Mouse (Mus musculus): ENCODE results near the gene Sorbs2. TPM values are rescaled to one million over a fixed set of nuclear protein-coding genes. Genes with fewer than 3 reads are reported as not detected.
"Not testable (repeated sequence)": the region's sequence is repeated elsewhere in the genome, so short reads cannot be mapped to it uniquely, and the experiment has no call there.

The Sorbs2 gene
- polyA plus RNA-seq, 1 experiment from 2014 or later, result 113 TPM

DNA sequence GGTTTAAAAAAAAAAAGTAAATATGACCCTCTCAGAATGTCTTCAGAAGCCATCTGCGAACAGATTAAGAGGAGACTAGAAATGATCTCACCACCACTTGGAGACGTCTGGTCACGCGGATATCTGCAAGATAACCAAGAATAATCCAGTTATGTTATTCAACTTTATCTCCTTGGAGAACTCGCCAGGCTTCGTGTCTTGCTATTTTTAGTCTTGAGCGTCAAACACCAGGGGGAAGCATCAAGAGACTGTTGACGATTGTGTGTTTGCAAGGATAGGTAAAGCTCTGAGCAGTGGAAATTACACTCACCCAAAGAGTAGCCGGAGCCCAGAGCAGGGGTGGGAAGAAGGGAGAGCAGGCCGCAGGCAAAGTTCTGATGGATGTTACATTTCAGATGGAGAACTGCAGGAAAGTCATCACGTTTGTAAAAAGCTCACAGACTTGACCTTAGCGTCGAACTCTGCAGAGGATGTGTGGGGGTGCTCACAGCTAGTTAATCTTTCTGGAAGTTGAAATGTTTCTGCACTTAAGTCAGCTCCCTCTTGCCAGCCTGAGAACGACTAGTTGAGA is 337.4 kb downstream of the Sorbs2 start:
- Histone ChIP-seq H3K9ac (no peak overlapping the region), H3K4me1 (peaks cover 15% of the 10 kb centered on the region), H3K27me3 (no peaks in the 10 kb centered on the region), H3K9me3 (no peaks in the 10 kb centered on the region), H3K36me3 (replicated peaks) (no peaks in the 10 kb centered on the region), H3K27ac (no peak overlapping the region), H3K4me2 (no peak overlapping the region), H3K4me3 (replicated peaks) (no peak overlapping the region)
- 86% methylated on average over 14 of the region's 14 CpGs for WGBS
- ATAC-seq (ENCODE audit: low FRiP score), result no peak

DNA sequence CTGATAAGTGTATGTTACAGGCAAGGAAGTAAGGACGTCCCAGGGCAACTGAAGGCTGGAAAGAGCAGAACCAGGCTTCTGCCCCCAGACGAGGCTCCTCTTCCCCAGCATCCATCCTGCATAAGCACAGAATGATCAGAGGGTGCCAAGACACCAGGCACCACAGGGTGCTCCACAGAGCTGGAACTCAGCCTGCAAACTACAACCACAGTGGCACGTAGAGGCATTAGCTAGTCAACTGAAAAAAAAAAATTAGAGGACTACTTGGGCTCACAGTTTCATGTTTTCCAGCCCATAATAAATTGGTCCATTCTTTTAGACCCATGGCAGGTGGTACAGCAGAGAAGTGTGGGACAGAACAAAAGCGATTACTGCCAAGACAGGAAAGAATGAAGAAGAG is 338.3 kb downstream of the Sorbs2 start:
- Histone ChIP-seq H3K4me3 (replicated peaks) (no peak overlapping the region), H3K36me3 (replicated peaks) (no peaks in the 10 kb centered on the region), H3K9ac (no peak overlapping the region), H3K27ac (no peak overlapping the region), H3K27me3 (no peaks in the 10 kb centered on the region), H3K4me1 (peaks cover 15% of the 10 kb centered on the region), H3K4me2 (no peak overlapping the region), H3K9me3 (no peaks in the 10 kb centered on the region)
- 80% methylated on average over 4 of the region's 4 CpGs for WGBS
- no peak for ATAC-seq (ENCODE audit: low FRiP score)

DNA sequence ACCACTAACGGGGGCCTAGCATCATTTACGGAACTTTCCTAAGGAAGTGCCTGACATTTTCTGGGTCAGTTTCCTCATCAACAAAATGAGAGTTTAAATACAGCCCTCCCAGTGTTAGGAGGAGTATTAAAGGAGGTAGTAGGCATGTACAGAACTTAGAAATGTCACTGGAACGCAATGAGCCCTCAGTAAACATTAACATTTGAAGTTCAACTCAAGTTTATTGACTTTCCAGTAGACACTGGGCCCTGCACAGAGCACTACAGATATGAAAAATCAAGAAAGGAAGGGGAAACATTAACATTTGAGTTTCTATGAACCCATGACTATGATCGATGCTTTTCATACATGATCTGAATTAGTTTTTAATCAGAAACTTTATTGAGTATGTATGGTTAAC is 347.5 kb downstream of the Sorbs2 start:
- Histone ChIP-seq H3K9me3 (no peaks in the 10 kb centered on the region), H3K9ac (no peak overlapping the region), H3K4me3 (replicated peaks) (no peak overlapping the region), H3K4me1 (peaks cover 9% of the 10 kb centered on the region), H3K27me3 (no peaks in the 10 kb centered on the region), H3K36me3 (replicated peaks) (no peaks in the 10 kb centered on the region), H3K4me2 (no peak overlapping the region), H3K27ac (no peak overlapping the region)
- WGBS, result 90% methylated on average over 4 of the region's 4 CpGs
- no peak for ATAC-seq (ENCODE audit: low FRiP score)

DNA sequence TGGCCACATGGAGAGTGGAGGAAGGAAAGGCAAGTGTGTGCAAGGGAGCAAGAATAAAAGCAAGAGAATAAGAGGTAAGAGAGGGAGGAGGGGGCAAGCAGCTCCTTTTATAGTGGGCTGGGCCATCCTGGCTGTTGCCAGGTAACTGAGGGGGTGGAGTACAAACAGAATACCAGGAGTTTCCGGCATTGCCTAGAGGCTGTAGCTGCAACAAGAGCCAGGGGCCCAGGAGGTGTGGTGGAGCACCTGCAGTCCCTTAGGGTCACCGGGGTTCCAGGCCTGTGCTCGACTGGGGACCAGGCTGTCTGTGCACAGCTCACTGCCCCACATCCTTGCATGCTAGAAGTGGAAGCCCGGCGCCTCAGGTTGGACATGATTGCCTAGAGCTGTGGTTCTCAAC is 350.1 kb downstream of the Sorbs2 start:
- H3K4me2 ChIP-seq, result no peak overlapping the region
- no peak for ATAC-seq (ENCODE audit: low FRiP score)
- H3K4me1 ChIP-seq, result peaks cover 9% of the 10 kb centered on the region
- 37% methylated on average over 5 of the region's 5 CpGs for WGBS
- H3K27ac ChIP-seq, result no peak overlapping the region
- no peaks in the 10 kb centered on the region for H3K9me3 ChIP-seq
- no peaks in the 10 kb centered on the region for H3K27me3 ChIP-seq
- no peak overlapping the region for H3K9ac ChIP-seq
- no peak overlapping the region for H3K4me3 ChIP-seq (replicated peaks)
- no peaks in the 10 kb centered on the region for H3K36me3 ChIP-seq (replicated peaks)

DNA sequence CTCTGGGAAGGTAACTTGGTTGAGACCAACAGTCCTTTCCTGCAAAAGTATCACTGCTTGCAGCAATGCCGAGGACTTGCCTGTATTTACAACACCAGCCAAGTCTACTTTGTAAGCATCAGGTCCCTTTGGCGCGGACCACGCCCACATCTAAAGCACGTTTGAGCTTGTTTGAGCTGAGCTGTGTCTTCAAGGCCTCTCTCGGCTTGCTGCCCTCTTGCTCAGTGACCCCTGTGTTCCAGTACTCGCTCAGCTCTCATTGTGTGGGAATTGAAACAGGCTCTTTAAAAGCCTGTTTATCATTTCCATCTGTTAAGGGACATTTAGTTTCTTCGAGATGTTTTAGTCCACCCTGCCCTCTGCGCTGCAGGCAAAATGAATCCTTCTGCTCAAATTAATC is 350.8 kb downstream of the Sorbs2 start:
- no peak for ATAC-seq (ENCODE audit: low FRiP score)
- no peaks in the 10 kb centered on the region for H3K36me3 ChIP-seq (replicated peaks)
- H3K4me2 ChIP-seq, result no peak overlapping the region
- 45% methylated on average over 9 of the region's 9 CpGs for WGBS
- H3K4me1 ChIP-seq, result peaks cover 9% of the 10 kb centered on the region
- no peak overlapping the region for H3K9ac ChIP-seq
- H3K4me3 ChIP-seq (replicated peaks), result no peak overlapping the region
- H3K27me3 ChIP-seq, result no peaks in the 10 kb centered on the region
- no peak overlapping the region for H3K27ac ChIP-seq
- H3K9me3 ChIP-seq, result no peaks in the 10 kb centered on the region

DNA sequence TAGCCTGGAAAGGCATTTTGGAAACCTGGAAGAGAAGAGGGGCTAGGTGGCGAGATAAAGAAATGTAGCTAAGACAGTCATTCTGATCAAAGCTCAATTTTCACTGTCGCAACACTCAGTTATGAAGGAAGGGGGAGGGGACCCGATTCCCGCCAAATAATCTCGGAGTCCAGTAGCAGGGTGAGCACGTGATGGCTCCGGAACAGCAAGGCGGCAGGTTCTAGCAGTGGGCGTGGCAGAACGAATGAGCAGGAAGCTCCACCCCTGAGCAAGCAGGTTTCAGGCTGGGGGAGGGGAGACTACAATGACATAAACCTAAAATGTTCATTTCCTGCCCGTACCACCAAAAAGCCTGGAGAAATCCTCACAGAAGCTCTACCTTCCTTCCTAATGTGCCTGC is 364.0 kb downstream of the Sorbs2 start:
- not testable (repeated sequence) for H3K9me3 ChIP-seq; ATAC-seq (ENCODE audit: low FRiP score); H3K27me3 ChIP-seq; H3K27ac ChIP-seq; H3K4me3 ChIP-seq (replicated peaks); H3K36me3 ChIP-seq (replicated peaks); H3K9ac ChIP-seq; H3K4me2 ChIP-seq
- 88% methylated on average over 11 of the region's 11 CpGs for WGBS
- peaks cover 16% of the 10 kb centered on the region for H3K4me1 ChIP-seq

DNA sequence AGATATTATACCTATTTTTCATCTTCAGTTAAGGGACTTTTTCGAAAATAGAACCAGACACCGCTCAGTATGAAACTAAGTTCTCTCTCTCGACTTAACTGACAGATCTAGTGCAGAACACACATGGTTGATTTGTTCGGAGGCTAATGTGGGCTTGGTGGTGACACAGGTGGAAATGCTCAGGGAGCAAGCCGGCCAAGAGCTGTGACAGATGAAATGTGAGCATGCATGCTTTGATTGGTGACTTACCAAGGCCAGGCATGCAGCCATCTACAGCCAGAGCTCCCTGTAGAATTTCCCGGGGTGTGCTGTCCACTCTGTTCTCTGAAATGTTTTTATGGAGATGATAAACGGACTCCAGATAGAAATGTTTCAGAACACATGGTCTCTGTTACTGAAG is 364.5 kb downstream of the Sorbs2 start:
- H3K27me3 ChIP-seq, result no peaks in the 10 kb centered on the region
- WGBS, result 89% methylated on average over 7 of the region's 7 CpGs
- no peaks in the 10 kb centered on the region for H3K36me3 ChIP-seq (replicated peaks)
- no peaks in the 10 kb centered on the region for H3K9me3 ChIP-seq
- no peak overlapping the region for H3K9ac ChIP-seq
- no peak overlapping the region for H3K4me2 ChIP-seq
- no peak overlapping the region for H3K4me3 ChIP-seq (replicated peaks)
- peaks cover 18% of the 10 kb centered on the region for H3K4me1 ChIP-seq
- no peak for ATAC-seq (ENCODE audit: low FRiP score)
- H3K27ac ChIP-seq, result no peak overlapping the region

DNA sequence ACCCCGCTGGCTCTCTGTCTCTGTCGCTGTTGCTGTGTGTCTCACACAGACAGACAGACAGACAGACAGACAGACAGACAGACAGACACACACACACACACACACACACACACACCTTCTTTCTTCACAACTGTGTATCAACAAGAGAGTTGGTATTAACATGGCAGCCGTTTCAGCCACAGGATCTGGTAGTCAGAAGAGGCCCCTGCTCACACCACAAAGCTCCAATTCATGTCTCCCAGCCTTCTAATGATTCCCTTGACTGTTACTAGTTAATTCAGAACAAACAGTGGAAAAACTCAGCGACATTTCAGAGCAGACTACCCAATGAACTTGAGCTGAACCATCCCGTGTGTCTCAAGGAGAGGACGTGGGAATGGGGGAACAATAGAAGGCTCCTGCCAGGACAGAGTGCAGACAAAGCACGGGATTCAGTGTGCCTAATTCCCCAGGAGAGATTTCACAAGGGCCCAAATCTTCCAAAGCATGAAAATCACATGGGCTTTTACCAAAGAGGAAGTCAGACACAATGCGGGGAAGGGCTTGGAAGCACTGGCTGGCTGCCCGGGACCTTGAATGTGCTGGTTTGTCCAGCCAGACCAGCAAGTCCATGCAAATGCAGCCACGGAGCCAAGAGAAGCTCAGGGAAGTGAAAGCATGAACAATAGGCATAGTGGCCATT is 367.5 kb downstream of the Sorbs2 start:
- 20% methylated on average over 10 of the region's 10 CpGs for WGBS
- H3K9me3 ChIP-seq, result 0 out of 2 replicates have a peak, but pooled peaks cover 3% of the 10 kb centered on the region
- H3K27ac ChIP-seq, result peak overlapping the region; percentile 87
- H3K4me2 ChIP-seq, result peak overlapping the region; percentile 32
- H3K36me3 ChIP-seq (replicated peaks), result no peaks in the 10 kb centered on the region
- H3K4me3 ChIP-seq (replicated peaks), result no peak overlapping the region
- ATAC-seq (ENCODE audit: low FRiP score), result peak; percentile 88
- no peak overlapping the region for H3K9ac ChIP-seq
- H3K27me3 ChIP-seq, result no peaks in the 10 kb centered on the region
- H3K4me1 ChIP-seq, result peaks cover 18% of the 10 kb centered on the region

DNA sequence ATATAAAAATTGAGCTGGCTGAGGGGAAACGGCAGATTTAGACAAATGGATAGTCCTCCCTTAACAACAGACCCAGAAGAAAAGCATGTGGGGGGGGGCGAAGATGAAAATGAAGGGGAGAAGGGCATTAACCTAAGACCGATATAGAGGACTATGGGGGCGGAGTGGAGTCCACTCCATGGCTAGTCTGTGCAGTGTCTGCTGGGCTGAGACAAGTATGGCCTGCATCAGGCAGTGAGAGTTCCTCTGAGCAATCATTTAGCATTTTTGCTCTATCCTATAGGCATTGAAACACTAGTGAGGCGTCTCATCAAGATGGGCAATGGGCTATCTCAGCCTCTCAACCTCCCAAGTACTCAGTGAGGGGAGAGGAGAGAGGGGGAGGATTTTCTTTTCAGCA is 368.8 kb downstream of the Sorbs2 start:
- H3K4me2 ChIP-seq, result no peak overlapping the region
- peaks cover 18% of the 10 kb centered on the region for H3K4me1 ChIP-seq
- no peaks in the 10 kb centered on the region for H3K36me3 ChIP-seq (replicated peaks)
- H3K27me3 ChIP-seq, result no peaks in the 10 kb centered on the region
- 0 out of 2 replicates have a peak overlapping the region, but pooled peaks have one; percentile 5 for H3K27ac ChIP-seq
- H3K4me3 ChIP-seq (replicated peaks), result no peak overlapping the region
- 0 out of 2 replicates have a peak, but pooled peaks cover 5% of the 10 kb centered on the region for H3K9me3 ChIP-seq
- ATAC-seq (ENCODE audit: low FRiP score), result no peak; the same call in 1 of the 2 replicates
- 66% methylated on average over 5 of the region's 5 CpGs for WGBS
- no peak overlapping the region for H3K9ac ChIP-seq

Other genes starting within 250 kb of the Sorbs2 start
- not detected in 2 replicates for gene F11, start 245.8 kb upstream of the Sorbs2 start, polyA plus RNA-seq (2016; fragmentation: Nextera tagmentation; extraction: Ambion mirVana)
- gene Klkb1, start 212.9 kb upstream of the Sorbs2 start, polyA plus RNA-seq (2016; fragmentation: Nextera tagmentation; extraction: Ambion mirVana), result 0.04 TPM in 1 of 2 replicates, not detected in the other
- gene Gm45753, start 199.3 kb upstream of the Sorbs2 start, polyA plus RNA-seq (2016; fragmentation: Nextera tagmentation; extraction: Ambion mirVana), result not detected in 2 replicates
- gene Cyp4v3, start 174.6 kb upstream of the Sorbs2 start, polyA plus RNA-seq (2016; fragmentation: Nextera tagmentation; extraction: Ambion mirVana), result 1.00 and 1.2 TPM in 2 replicates
- gene Fam149a, start 125.5 kb upstream of the Sorbs2 start, polyA plus RNA-seq (2016; fragmentation: Nextera tagmentation; extraction: Ambion mirVana), result 5.7 and 7.4 TPM in 2 replicates
- 1.1 and 1.6 TPM in 2 replicates for gene Tlr3, start 96.7 kb upstream of the Sorbs2 start, polyA plus RNA-seq (2016; fragmentation: Nextera tagmentation; extraction: Ambion mirVana)